Mouse (Mus musculus) forebrain, embryonic 13.5 days (tissue): ENCODE measurements around the gene Tapbp. TPM values are rescaled to one million over a fixed set of nuclear protein-coding genes. Genes with fewer than 3 reads are reported as not detected.

Experiments
- ATAC-seq: fragments of 200-750 bp; cut with Nextera tagmentation; 2 replicates; pipeline ENCODE4 v1.8.0; 2017
- H3K27ac ChIP-seq: fragments of 300-500 bp; sonication (generic); 2 replicates; pipeline ENCODE4 v1.5.1; 2015; ENCODE audit warnings: inconsistent platforms, mild to moderate bottlenecking, moderate library complexity
- H3K27me3 ChIP-seq: fragments of 300-500 bp; sonication (generic); 2 replicates; pipeline ENCODE4 v1.6.1; 2015; ENCODE audit warnings: mild to moderate bottlenecking, inconsistent platforms
- H3K36me3 ChIP-seq: fragments of 300-500 bp; sonication (generic); 2 replicates; pipeline ENCODE4 v1.6.1; 2015; ENCODE audit warnings: mild to moderate bottlenecking, inconsistent platforms; ENCODE audit not compliant: poor library complexity, severe bottlenecking
- H3K4me1 ChIP-seq: fragments of 300-500 bp; sonication (generic); 2 replicates; pipeline ENCODE4 v1.6.1; 2015; ENCODE audit warnings: inconsistent platforms
- H3K4me2 ChIP-seq: fragments of 300-500 bp; sonication (generic); 2 replicates; pipeline ENCODE4 v1.6.1; 2015; ENCODE audit warnings: inconsistent platforms, mild to moderate bottlenecking, moderate library complexity
- H3K4me3 ChIP-seq: fragments of 300-500 bp; sonication (generic); 2 replicates; pipeline ENCODE4 v1.5.1; 2015; ENCODE audit warnings: mild to moderate bottlenecking, inconsistent platforms
- H3K9ac ChIP-seq: fragments of 300-500 bp; sonication (generic); 2 replicates; pipeline ENCODE4 v1.6.1; 2015; ENCODE audit warnings: mild to moderate bottlenecking, inconsistent platforms
- H3K9me3 ChIP-seq: fragments of 300-500 bp; sonication (generic); replicated peaks from 2 replicates; pipeline ENCODE4 v1.6.1; 2016; ENCODE audit warnings: inconsistent platforms
- WGBS: fragments of 180-500 bp; shearing (Covaris S2); methylation state at CpG from one replicate; pipeline ENCODE4 v1.1.7; 2015; 5-methylcytosine and 5-hydroxymethylcytosine counted together
- polyA plus RNA-seq: library from polyadenylated mRNA; unstranded; fragments of >200 nt; fragmentation: Nextera tagmentation; extraction: Ambion mirVana; gene quantifications from 2 replicates; pipeline ENCODE4 v1.2.1, GENCODE M21; 2015

Tapbp gene
- polyA plus RNA-seq, 1 experiment from 2014 or later, result 12.3 TPM

DNA sequence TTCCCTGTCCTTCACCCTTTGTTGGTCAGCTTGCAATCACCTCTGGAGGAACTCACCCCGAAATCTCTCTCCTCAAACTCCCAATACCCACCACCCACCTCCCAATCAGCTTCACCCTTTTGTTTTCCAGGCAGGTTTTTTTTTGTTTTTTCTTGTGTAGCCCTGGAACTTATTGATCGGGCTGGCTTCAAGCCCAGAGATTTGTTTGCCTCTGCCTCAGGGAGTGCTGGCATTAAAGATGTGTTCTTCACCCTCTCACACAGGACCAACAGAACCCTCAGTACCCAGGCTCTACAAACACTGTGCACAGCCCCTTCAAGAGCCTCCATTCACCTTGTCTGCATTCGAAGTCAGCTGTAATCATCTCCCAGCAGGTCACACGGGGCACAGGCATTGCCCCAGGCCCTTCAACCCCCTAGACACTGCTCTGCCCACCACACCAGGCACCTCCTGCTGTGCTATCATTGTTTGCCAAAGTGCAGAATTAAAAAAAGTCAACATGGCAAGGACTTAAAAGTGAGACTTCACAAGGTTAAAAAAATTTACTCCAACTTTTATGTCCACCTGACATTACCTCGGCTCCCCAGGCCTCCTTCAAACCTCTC lies 38.4 kb downstream of the Tapbp start:
- 34% methylated on average over 5 of the region's 5 CpGs for WGBS
- peaks cover 69% of the 10 kb centered on the region for H3K4me1 ChIP-seq
- peaks cover 63% of the 10 kb centered on the region for H3K36me3 ChIP-seq
- peak overlapping the region; percentile 98 for H3K9ac ChIP-seq
- ATAC-seq, result no peak
- H3K4me3 ChIP-seq, result peak overlapping the region; percentile 98
- no peaks in the 10 kb centered on the region for H3K9me3 ChIP-seq
- H3K27ac ChIP-seq, result 0 out of 2 replicates have a peak overlapping the region, but pooled peaks have one; percentile 35
- H3K27me3 ChIP-seq, result no peaks in the 10 kb centered on the region
- peak overlapping the region; percentile 95 for H3K4me2 ChIP-seq

DNA sequence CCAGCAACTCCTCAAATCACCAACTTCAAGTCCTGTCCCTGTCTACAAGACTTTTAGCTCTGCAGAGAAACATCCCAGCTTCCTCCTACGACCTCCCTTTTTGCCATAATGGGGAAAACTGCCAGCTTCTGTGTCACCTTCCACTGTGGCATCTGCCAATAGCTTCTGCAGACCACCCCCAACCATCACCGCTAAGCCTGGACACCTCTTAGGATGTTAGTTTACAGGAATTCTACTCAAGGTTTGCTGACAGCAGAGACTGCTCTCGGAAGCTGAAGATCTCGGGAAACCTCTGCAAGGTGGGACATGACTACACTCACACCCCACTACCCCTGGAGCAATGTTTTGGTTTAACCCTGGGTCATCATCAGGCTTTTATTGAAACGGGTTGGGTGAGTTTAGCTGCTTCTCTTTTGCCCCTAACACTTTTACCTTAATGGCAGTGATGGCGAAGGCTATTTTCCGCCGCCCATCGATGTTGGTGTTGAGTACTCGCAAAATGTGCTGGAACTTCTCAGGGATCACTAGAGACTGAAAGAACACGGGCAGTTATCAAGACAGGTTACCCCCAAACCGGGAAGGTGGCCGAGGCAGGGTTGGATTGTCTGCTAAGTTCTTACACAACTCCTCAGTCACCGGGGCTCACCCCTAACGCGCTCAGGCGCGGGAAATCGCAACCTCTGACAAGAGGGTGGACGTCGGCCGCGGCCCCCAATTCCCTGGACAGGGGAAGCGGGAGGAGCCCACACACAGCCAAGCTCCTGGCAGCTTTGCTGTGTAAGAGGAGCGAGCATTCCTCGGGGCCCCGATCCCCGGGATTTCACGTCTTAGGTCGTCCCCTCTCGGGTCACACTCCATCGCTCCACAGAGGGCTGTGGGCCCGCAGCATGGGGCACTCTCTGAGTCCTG lies 39.2 kb downstream of the Tapbp start:
- no peak; the same call in 1 of the 2 replicates for ATAC-seq
- WGBS, result 1% methylated on average over 33 of the region's 33 CpGs

DNA sequence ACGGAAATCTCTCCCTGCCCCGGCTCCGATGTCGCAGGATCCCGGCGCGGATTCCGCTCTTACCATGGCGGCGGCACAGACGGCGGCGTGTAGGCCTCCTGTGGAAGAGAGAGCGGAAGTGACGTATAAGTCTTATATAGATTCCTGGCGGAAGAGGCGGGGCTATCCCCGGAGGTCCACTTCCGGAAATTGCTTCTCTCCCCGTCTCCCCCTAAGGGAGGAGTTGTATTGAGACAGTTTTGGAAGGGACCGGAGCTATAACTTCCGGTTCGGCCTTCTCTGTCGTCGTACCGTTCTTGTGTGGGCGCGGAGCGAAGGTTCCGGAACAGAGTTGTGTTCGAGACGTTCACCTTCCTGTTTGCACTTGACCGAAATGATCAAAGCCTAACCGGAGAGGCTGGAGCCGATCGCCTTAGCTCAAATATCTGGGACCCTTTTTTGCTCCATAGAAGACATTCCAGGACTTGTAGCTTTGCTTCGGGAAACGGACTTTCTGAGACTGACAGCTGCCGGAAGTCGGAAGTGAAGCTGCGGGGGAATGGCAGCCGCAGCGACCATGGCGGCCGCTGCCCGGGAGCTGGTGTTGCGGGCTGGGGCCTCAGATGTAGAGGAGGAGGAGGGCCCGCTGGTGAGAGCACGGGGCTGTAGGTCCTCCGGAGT lies 40.0 kb downstream of the Tapbp start, which contains the start of the genes Vps52 and Rps18:
Gene Vps52 (plus strand): TSS at position 258 of the 660 bp plus-strand sequence.
Gene Rps18 (minus strand): TSS at position 447 of the 660 bp plus-strand sequence.
- H3K36me3 ChIP-seq, result peaks cover 64% of the 10 kb centered on the region
- ATAC-seq, result peak; percentile 93
- H3K4me1 ChIP-seq, result peaks cover 57% of the 10 kb centered on the region
- H3K9ac ChIP-seq, result peak within 1 kb of the TSS; percentile 98
- no peaks in the 10 kb centered on the region for H3K9me3 ChIP-seq
- H3K27ac ChIP-seq, result peak within 1 kb of the TSS; percentile 92
- WGBS, result 0% methylated on average over 50 of the region's 50 CpGs
- H3K4me2 ChIP-seq, result peak within 1 kb of the TSS; percentile 95
- H3K27me3 ChIP-seq, result no peaks in the 10 kb centered on the region
- H3K4me3 ChIP-seq, result peak within 1 kb of the TSS; percentile 98

More for the DNA sequence above, 39.2 kb downstream of the Tapbp start:
- Histone ChIP-seq H3K4me3 (peak overlapping the region; percentile 98), H3K4me1 (peaks cover 65% of the 10 kb centered on the region), H3K4me2 (peak overlapping the region; percentile 95), H3K9me3 (no peaks in the 10 kb centered on the region), H3K9ac (peak overlapping the region; percentile 98), H3K27ac (peak overlapping the region; percentile 92), H3K27me3 (no peaks in the 10 kb centered on the region), H3K36me3 (peaks cover 63% of the 10 kb centered on the region)

DNA sequence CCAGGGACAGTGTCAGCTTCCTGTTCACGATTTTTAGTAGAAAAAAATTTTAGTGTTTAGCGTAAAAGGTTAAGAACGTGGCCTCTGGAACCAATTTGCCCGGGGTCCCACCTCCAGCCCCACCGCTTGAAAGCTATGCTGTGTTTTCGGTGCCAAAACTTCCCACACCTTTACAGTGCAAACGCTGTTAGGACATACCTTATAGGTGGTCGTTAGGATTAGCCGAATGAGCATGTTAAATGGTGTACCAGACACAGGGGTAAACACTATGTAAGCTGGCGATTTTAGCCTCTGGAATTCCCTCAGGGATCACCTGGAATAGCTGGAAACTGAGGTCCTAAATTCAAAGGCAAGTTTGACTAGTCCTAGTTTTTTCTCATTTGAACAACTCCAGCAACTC lies 40.6 kb downstream of the Tapbp start:
- Histone ChIP-seq H3K4me1 (peaks cover 51% of the 10 kb centered on the region), H3K9ac (peak overlapping the region; percentile 98), H3K36me3 (peaks cover 70% of the 10 kb centered on the region), H3K9me3 (no peaks in the 10 kb centered on the region), H3K27ac (peak overlapping the region; percentile 88), H3K27me3 (no peaks in the 10 kb centered on the region), H3K4me3 (peak overlapping the region; percentile 98), H3K4me2 (peak overlapping the region; percentile 95)
- WGBS, result 6% methylated on average over 10 of the region's 10 CpGs
- ATAC-seq, result no peak

DNA sequence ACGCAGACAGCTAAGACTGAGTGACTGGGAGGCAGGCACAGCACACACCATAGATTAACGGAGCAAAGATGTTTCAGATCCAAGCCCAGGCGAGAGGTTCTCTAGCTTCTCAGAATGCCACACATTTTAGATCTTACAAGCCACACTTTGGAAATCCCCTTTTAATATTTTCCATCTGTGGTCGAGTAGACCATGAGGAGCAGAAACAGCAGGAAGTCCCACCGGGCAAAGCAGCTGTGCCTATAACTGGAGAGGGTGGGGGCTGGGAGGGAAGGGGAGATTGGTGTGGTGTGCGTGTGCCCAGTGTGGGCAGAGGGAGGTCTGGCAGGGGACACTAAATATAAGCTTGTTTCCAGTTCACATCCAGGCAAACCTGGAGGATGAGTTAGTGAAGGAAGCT lies 41.8 kb downstream of the Tapbp start:
- Histone ChIP-seq H3K4me1 (peaks cover 39% of the 10 kb centered on the region), H3K27me3 (no peaks in the 10 kb centered on the region), H3K4me2 (no peak overlapping the region), H3K27ac (no peak overlapping the region), H3K4me3 (no peak overlapping the region), H3K9ac (no peak overlapping the region), H3K36me3 (peaks cover 71% of the 10 kb centered on the region), H3K9me3 (no peaks in the 10 kb centered on the region)
- no peak for ATAC-seq
- WGBS, result 92% methylated on average over 6 of the region's 6 CpGs

DNA sequence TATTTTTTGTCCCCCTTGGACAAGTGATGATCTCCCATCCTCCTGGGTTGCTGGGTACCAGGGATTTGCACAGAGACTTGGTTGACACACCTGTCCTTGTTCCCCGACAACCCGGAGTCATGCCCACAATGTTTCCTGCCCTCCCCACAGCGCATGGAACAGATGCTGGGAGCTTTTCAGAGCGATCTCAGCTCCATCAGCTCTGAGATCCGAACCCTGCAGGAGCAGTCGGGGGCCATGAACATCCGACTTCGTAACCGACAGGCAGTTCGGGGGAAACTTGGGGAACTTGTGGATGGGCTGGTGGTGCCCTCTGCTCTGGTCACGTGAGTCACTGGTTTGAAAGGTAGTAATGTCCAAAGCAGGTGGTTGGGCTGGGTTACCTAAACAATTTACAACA lies 42.8 kb downstream of the Tapbp start:
- Histone ChIP-seq H3K9ac (no peak overlapping the region), H3K36me3 (peaks cover 71% of the 10 kb centered on the region), H3K27me3 (no peaks in the 10 kb centered on the region), H3K4me1 (peaks cover 29% of the 10 kb centered on the region), H3K9me3 (no peaks in the 10 kb centered on the region), H3K4me3 (no peak overlapping the region), H3K27ac (no peak overlapping the region), H3K4me2 (no peak overlapping the region)
- 95% methylated on average over 11 of the region's 11 CpGs for WGBS
- no peak for ATAC-seq

DNA sequence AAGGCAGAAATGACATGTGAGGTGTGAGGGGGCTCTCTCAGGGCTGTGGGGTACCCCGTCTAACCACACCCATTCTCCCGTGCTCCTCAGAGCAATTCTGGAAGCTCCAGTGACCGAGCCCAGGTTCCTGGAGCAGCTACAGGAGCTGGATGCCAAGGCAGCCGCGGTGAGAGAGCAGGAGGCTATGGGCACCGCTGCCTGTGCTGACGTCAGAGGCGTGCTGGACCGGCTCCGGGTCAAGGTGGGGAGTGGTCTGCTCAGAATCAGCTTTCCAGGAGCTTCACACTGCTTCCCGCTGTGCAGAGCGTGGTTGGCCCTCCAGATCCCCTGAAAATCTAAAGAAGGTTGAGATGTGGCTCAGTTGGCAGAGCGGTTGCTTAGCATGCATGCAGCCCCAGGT lies 43.4 kb downstream of the Tapbp start:
- Histone ChIP-seq H3K9ac (no peak overlapping the region), H3K27me3 (no peaks in the 10 kb centered on the region), H3K4me2 (no peak overlapping the region), H3K9me3 (no peaks in the 10 kb centered on the region), H3K4me1 (peaks cover 23% of the 10 kb centered on the region), H3K36me3 (peaks cover 71% of the 10 kb centered on the region), H3K4me3 (no peak overlapping the region), H3K27ac (no peak overlapping the region)
- no peak for ATAC-seq
- WGBS, result 96% methylated on average over 13 of the region's 13 CpGs

DNA sequence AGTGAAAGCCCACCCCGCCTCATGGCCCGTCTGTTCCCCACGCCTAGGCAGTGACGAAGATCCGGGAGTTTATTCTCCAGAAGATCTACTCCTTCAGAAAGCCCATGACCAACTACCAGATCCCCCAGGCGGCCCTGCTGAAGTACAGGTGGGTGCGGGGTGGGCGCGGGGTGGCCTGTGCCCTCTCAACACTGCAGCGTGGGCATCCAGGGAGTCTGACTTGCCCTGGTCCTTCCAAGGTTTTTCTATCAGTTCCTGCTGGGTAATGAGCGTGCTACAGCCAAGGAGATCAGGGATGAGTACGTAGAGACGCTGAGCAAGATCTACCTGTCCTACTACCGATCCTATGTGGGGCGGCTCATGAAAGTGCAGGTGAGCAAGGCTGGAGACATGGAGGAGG lies 44.2 kb downstream of the Tapbp start:
- peaks cover 65% of the 10 kb centered on the region for H3K36me3 ChIP-seq
- H3K4me1 ChIP-seq, result peaks cover 15% of the 10 kb centered on the region
- no peak for ATAC-seq
- H3K9ac ChIP-seq, result no peak overlapping the region
- H3K27ac ChIP-seq, result no peak overlapping the region
- no peak overlapping the region for H3K4me3 ChIP-seq
- H3K27me3 ChIP-seq, result no peaks in the 10 kb centered on the region
- H3K4me2 ChIP-seq, result no peak overlapping the region
- WGBS, result 93% methylated on average over 15 of the region's 15 CpGs
- H3K9me3 ChIP-seq, result no peaks in the 10 kb centered on the region

DNA sequence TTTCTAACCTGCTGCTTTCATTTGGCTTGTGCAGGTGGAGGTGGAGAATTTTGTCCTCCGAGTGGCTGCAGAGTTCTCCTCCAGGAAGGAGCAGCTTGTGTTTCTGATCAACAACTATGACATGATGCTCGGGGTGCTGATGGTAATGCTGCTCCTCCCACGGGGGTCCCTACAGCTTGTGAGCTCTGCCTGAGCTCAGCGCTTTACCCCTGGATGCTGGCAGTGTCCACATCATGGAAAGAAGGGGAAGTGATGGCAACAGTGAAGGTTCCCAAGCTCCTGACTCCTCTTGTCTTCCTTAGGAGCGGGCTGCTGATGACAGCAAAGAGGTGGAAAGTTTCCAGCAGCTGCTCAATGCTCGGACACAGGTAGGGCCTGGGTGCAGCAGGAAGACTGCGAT lies 47.2 kb downstream of the Tapbp start:
- H3K27me3 ChIP-seq, result no peaks in the 10 kb centered on the region
- peaks cover 79% of the 10 kb centered on the region for H3K36me3 ChIP-seq
- 94% methylated on average over 7 of the region's 7 CpGs for WGBS
- H3K9me3 ChIP-seq, result no peaks in the 10 kb centered on the region
- no peak overlapping the region for H3K27ac ChIP-seq
- H3K4me3 ChIP-seq, result no peak overlapping the region
- no peak overlapping the region for H3K4me2 ChIP-seq
- H3K4me1 ChIP-seq, result 0 out of 2 replicates have a peak, but pooled peaks cover under 1% of the 10 kb centered on the region
- no peak for ATAC-seq
- H3K9ac ChIP-seq, result no peak overlapping the region

DNA sequence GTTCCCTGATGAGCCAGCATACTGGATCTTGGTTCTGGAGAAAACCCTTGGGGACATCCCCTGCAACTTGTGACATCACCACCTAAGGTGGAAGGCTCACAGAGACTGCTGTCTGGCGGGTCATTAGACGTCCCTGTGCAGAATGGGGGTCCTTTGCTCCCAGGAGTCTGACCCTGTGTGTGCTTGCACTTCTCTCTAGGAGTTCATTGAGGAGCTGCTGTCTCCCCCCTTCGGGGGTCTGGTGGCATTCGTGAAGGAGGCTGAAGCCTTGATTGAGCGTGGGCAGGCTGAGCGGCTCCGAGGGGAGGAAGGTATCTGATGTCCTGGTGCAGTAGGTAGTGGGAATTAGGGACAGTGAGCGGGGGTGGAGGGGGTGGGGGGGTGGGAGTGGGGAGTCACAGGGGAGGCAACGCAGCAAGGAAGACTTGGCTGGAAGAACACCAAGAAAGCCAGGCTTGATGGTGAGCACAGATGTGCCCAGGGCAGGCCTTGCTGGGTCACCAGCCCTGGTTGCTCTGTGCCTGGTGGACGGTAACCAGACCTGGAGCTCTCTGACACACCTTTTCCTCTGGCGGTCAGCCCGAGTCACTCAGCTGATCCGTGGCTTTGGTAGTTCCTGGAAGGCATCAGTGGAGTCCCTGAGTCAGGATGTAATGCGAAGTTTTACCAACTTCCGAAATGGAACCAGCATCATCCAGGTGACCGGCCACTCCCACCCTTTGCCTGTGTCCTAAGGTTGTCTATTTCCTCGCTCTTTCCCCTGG lies 49.6 kb downstream of the Tapbp start:
- WGBS, result 93% methylated on average over 17 of the region's 17 CpGs

DNA sequence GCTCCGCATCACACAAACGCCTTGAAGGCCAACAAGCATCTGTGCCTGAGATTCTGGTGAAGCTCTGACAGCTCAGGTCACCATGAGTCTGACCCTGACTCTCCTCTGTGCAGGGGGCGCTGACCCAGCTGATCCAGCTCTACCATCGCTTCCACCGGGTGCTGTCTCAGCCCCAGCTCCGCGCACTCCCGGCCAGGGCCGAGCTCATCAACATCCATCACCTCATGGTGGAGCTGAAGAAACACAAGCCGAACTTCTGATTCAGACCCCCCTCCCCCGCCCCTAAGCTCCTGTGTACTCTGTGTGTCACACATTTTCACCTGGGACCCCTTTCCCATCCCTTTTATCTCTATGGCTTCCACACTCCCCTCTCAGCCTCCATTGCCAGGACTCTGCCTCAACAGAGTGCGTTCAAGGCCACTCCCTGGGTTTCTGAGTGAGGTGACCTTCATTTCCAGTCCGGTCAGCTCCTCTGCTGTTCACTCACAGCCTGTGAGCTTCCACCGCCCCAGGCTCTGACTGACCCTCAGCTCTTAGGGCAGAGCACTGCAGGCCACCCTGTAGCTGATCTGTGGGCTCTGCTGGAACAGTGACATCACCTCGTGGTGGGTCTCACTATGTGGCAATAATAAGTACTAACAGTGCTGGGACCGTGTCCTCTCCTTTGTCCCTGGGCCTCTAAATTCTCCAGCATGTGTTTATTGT lies 50.3 kb downstream of the Tapbp start:
- ATAC-seq, result no peak
- Histone ChIP-seq H3K4me3 (no peak overlapping the region), H3K9me3 (no peaks in the 10 kb centered on the region; the same call in 1 of the 2 replicates), H3K4me2 (no peak overlapping the region), H3K27me3 (no peaks in the 10 kb centered on the region), H3K27ac (no peak overlapping the region), H3K36me3 (peaks cover 48% of the 10 kb centered on the region), H3K9ac (no peak overlapping the region), H3K4me1 (no peaks in the 10 kb centered on the region)
- 92% methylated on average over 16 of the region's 16 CpGs for WGBS

More for the DNA sequence above, 49.6 kb downstream of the Tapbp start:
- no peak overlapping the region for H3K4me2 ChIP-seq
- no peak for ATAC-seq
- H3K4me1 ChIP-seq, result no peaks in the 10 kb centered on the region
- no peaks in the 10 kb centered on the region; the same call in 1 of the 2 replicates for H3K9me3 ChIP-seq
- H3K36me3 ChIP-seq, result peaks cover 55% of the 10 kb centered on the region
- no peaks in the 10 kb centered on the region for H3K27me3 ChIP-seq
- H3K4me3 ChIP-seq, result no peak overlapping the region
- no peak overlapping the region for H3K27ac ChIP-seq
- H3K9ac ChIP-seq, result no peak overlapping the region
